Mouse (Mus musculus) kidney, adult 11 months (tissue): ENCODE results near the gene Kirrel2.

ENCODE experiments used
- DNase-seq: peaks from one replicate; pipeline ENCODE4 v3.0.0; 2022

Kirrel2 gene

DNA sequence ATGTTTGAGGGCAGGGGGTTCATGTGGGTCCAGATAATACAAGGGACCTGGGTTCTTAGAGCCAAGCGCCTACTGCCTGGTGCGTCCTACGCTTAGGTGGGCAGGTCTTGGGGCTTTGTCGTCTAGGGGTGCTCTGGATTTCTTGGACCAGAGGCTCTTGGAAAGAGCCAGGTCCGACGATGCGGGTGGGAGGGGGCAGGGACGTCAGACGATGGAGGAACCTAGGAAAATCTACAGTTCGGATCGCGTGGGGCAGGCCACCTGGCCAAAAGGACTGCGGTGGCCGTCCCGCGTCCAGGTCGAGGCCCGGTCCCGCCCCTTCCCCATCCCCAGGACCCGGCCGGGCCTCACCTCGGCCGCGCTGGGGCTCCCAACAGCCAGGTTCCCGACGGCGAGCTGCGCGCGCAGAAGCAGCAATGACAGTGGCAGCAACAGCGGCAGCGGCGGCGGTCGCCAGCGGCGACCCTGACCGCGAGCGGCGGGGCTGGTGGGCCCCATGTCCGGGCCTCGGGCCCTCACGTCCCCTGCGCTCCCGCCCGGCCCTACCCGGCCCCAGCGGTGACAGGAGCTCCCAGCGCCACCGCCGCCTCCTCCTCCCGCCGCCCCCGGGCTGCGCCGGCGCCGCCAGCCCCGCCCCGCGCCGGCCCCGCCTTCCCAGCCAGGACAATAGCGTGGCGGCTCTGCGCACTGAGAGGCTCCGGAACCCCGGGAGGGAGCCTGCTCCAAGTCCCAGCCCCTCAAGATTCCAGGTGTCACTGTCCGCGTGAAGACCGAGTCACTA is 12.3 kb downstream of the Kirrel2 start, which contains the start of gene Aplp1:
Gene Aplp1 (minus strand): TSS at position 565 of the 781 bp plus-strand sequence.
- DNase-seq = peak; percentile 31

DNA sequence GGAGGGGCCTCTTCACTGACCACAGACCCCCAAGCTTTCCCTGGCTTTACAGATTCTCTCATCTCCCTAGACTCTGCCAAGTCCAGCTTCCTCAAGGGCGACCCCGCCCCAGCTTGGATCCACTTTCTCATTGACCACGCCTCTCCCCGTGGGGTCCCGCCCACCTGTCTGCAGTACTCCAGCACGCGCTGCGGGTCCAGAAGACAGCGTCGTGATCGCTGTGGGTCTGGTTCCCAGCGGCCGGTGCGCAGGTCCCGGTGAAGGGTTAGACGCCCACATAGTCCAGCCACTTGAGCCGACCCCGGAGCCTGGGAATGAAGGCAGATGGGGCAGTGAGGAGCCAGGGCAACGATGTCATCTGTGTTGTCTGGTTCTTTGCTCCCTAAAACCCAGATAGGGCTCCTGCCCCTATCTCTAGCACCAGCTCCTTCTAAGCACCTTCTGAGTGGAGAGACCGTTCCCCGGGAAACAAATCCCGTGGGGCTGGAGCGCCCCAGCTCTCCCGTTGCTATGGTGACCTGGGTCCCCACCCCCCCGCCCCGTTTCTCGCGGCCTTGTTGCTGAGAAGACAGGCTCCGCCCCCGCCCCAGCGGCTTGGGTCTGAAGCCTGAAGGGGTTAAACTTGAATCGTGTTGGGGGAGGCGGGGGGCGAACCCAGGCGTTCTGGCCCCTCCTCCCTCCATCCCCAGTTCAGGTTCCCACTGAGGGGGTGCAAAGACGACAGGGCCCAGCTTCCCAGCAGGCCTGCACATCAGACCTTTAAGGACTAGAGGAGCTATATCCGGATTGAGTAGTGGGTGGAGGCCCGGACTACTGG is 13.1 kb downstream of the Kirrel2 start:
- no peak for DNase-seq

DNA sequence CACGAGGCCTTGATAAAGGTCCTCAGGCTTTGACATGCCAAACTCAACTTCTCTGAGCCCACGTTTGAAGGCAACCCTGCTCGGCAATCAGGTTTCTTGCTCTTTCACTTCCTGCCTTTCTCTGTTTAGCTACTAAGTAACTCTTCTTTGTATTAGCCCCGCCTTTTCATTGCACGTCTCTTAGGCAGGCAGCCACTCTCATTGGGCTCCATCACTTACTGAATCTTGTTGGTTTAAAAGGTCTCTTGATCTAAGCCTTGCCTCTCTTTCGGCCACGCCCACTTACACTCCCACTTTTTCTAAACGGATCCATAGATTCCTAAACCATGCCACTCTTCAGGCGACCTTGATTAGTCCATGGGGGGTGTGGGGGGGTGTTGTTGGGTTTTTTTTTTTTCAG is 13.8 kb downstream of the Kirrel2 start:
- DNase-seq = no peak

DNA sequence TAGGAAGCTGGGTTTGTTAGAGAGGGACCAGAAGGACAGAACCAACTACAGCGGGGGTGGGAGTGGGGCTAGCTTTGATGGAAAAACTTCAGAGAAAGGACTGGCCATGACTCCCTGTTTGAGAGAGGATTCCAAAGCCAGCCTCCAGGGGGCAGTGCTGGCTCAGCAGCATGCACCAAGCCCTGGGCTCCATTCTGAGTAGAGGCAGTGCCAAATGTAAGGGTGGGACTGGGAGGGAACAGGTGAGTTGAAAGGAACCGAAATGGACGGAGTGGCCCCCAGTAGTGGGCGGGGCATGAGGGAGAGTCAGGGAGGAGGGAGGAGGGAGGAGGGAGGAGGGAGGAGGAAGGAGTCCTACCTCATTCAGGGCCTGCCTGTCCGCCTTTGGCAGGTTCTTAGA is 16.8 kb downstream of the Kirrel2 start:
- no peak for DNase-seq

DNA sequence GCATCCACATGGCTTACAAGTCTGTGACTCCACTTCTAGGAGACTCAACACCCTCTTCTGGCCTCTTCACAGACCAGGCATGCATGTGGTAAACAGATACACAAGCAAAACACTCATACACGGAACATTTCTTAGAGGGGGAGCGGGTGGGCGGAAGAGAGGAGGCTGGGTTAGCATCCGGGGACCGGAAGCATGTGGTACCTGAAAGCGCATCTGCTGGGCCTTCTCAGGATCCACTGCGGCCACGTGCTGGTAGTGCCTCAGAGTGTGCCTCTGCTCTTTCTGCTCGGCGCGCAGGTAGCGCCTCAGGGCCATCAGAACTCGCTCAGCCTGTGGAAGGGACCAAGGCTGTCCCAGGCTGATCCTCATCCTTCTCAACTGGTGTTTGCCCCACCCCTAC is 17.8 kb downstream of the Kirrel2 start:
- no peak for DNase-seq

DNA sequence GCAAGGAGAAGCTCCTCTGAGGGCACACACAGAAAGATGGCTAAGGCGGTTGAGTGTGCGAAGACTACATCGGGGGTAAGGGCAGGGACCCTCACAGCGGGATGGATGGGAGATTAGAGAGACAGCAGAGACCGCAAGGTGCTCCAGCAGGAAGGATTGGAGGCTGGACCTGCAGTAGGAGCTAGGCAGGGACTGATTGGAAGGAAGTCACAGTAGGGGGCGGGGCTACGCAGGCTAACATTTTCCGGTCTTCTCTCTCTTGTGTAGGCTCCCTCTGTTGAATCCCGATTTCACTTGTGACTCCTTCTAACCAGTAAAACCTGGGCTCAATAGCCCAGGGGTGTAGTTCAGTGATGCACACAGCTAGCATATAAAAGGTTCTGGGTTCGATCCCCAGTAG is 20.6 kb downstream of the Kirrel2 start:
- no peak for DNase-seq

DNA sequence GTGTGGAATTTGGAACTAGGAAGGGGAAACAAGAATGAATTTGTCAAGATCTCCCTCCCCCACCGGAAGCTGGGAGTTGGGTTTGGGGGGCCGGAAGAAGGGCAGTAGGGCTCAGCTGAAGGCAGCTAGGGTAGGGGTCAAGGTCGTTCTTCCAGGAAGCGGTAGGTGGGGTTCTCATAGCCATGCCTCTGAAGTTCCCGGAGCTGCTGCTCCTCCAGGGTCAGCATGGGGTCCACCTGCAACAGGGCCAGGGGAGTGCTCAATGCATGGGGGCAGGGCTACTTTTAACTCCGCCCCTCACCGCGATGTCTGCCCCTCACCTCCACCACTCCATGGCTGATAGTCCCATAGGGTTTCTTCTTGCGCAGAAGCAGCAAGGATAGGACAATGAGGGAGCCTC is 22.3 kb downstream of the Kirrel2 start:
- no peak for DNase-seq

DNA sequence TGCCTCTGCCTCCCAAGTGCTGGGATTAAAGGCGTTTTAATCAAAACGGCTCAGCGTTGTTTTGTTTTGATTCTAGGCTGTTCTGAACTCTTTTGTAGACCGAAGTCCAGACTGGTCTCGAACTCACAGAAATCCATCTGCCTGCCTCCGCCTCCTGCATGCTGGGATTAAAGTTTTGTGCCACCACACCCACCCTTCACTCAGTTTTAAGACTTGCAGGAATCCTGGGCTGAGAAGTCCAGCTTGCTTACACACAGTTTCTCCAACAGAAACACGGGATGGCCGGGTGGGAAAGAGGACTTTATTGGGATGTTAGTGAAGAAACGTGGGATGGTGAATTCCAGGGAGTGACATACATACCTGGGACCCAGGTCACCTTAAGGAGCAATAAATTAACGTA is 22.8 kb downstream of the Kirrel2 start:
- no peak for DNase-seq

DNA sequence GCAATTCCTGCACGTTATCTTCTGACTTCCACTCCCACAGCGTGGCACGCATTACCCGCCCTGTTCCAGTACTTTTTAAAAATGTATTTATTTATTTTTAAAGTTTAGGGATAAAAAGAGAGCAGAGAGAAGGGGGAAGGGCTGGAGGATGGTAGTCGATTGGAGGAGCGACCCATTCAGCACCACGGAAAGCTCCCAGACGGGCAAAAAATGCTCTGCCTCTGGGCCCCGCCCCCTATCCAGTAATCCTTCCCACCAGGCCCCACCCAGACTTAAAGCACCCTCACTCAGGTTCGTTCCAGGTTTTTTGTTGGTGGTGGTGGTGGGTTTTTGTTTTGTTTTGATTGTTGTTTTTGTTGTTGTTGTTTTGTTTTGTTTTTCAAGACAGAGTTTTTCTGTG is 23.3 kb downstream of the Kirrel2 start:
- DNase-seq = no peak

DNA sequence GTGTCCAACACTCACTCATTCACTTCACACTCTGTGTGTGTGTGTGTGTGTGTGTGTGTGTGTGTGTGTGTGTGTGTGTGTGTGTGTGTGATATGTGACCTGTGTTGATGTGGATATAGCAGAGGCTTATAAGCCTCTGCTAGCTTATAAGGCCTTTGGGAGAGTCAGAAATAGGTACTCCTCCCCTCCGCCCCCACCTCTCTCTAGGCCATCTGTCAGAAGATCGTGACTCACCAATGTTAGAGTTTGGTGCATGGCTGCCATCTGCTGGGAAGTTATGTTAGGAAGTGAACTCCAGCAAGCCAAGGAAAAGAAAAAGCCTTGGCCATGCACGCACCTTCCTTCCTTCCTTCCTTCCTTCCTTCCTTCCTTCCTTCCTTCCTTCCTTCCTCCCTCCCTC is 25.7 kb downstream of the Kirrel2 start:
- DNase-seq = no peak

DNA sequence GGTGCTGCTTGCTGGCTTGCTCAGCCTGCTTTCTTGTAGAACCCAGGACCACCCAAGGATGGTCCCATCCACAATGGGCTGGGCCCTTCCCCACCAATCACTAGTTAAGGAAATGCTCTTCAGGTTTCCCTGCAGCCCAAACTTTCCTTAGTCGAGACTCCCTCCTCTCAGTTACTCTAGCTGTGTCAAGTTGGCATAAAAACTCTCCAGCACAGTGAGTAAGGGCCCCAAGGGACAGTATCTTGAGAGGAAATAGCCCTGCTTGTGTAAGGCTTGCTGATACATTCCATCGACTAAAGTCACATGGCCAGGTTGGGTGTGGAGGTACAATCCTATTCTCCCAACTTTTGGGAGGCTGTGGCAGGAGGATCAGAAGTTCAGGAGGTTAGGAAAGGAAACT is 27.3 kb downstream of the Kirrel2 start:
- no peak for DNase-seq

DNA sequence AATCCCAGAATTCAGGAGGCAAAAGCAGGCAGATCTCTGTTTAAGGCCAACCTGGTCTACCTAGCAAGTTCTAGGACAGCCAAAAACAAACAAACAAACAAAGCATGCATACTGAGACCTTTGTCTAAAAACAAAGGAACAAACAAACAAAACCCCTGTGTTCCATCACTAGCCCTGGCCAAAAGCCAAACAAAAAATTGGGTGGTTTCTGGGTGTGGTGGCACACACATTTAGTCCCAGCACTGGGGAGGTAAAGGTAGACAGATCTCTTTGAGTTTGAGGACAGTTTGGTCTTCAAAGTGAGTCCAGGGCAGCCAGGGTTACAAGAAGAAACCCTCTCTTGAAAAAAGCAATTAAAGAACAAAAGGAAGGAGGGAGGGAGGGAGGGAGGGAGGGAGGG is 28.2 kb downstream of the Kirrel2 start:
- no peak for DNase-seq

DNA sequence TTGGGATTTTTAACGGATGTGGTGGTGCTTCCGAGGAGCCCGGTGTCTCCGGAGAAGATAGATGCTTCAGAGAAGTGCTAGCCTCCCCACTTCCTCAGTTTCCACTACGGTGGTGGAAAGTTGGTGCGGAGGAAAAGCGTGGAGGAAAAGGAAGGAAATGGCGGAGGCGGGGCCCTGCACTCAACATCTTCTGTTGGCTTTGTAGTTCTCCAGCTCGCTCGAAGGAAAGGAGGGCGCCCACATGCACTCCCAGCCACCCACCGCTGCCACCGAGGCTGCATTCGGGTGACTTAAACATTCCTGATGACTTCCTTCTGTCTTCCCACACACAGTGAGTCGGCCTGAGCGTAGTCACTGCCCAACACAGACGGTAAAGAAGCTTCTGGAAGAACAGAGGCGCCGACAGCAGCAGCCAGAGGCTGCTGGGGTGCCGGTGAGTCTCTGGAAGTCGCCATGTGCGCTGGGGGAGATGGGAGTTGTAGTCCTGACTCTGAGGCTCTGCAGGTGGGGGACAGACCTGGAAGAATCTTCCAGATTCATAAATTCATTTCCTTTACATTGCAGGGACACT is 34.3 kb downstream of the Kirrel2 start:
- no peak for DNase-seq

DNA sequence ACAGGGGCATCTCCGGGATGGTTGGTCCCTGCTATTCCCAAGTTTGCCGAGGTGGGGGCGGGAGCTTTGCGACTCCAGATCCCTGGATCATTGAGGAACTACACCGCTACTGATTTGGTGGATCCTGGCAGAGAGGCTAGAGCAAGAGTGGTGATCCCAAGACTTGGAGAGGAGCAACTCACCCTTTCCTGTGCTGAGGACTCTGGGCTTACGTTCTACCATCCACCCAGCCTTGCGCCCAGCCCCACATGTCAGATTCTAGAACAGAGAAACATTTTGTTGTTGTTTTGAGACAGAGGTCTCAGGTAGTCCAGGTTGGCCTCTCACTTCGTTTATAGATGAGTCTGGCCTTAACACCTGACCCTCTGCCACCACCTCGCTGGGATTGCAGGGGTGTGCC is 34.9 kb downstream of the Kirrel2 start:
- no peak for DNase-seq

DNA sequence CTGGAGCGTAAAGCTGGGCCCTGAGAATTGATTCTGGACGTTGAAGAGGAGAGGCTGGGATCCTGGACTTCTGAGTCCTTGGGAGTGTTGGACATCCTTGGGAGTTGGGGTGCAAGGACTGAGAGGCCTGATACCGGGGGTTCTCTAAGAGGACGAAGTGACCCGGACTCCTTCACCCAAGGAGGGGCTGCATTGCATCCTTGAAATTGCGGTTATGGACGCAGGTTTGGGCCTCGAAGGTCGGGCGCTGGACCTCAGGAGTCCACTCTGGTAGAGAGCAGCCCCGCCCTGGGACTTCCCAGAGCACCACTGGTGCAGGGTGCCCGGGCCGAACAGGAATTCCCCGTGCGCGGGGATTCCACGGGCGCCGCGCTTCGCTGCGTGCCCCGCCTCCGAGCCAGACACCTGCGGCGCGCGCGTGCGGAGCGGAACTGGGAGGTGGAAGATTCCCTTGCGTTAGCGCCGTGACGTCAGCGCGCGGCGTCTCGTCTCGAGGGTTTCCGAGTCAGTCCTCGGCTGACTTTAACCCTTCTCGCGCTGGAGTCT is 35.5 kb downstream of the Kirrel2 start:
- peak; percentile 77 for DNase-seq

DNA sequence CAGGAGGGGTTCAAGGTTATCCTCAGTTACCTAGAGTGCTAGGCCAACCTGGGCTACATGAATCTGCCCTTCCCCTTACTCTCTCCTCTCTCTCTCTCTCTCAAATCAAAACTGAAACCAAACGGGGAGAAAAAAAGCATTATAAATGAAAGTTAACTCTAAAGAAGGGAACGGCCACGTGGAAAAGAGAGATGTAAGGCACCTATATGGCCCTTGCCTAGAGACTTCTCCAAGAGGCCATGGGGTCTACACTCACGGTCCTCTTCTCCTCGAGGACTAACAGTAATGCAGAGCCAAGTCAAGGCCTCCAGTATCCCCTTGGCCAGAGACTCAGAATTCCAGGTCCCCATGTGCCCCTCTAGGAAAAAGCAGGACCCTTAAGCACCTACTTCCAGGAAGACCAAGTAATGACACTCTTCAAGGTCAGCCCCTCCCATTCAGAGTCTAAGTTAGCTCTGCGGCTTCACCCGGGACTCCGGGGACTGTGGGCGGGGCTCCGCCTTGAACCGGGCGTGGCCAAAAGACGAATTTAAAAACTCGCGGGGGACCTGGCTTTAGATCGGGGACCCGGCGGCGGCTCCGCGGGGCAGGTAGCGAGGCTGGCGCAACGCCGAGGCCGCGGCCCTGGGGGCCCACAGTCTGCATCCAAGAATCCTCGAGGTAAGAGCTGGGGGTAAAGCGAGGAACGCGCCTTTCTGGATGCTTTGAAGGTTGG is 36.2 kb downstream of the Kirrel2 start, which contains the start of gene Nfkbid:
Gene Nfkbid (plus strand): TSS at position 558 of the 715 bp plus-strand sequence.
- DNase-seq = peak; percentile 66

DNA sequence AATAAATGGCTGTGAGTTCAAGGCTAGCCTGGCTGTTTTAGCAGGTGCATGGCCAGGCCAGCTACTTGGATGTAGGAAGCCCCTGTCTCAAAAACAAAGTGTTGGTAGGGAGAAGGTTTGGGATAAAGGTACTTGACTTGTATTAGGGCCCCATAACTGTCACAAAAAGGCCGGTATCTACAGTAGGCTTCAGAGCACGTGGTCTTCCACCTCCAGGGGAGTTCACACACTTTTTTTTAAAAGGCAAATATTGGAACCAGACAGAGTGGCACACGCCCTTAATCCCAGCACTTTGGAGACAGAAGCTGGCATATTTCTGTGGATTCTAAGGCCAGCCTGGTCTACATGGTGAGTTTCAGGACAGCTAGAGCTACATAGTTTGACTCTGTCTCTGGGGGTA is 36.8 kb downstream of the Kirrel2 start:
- no peak for DNase-seq

DNA sequence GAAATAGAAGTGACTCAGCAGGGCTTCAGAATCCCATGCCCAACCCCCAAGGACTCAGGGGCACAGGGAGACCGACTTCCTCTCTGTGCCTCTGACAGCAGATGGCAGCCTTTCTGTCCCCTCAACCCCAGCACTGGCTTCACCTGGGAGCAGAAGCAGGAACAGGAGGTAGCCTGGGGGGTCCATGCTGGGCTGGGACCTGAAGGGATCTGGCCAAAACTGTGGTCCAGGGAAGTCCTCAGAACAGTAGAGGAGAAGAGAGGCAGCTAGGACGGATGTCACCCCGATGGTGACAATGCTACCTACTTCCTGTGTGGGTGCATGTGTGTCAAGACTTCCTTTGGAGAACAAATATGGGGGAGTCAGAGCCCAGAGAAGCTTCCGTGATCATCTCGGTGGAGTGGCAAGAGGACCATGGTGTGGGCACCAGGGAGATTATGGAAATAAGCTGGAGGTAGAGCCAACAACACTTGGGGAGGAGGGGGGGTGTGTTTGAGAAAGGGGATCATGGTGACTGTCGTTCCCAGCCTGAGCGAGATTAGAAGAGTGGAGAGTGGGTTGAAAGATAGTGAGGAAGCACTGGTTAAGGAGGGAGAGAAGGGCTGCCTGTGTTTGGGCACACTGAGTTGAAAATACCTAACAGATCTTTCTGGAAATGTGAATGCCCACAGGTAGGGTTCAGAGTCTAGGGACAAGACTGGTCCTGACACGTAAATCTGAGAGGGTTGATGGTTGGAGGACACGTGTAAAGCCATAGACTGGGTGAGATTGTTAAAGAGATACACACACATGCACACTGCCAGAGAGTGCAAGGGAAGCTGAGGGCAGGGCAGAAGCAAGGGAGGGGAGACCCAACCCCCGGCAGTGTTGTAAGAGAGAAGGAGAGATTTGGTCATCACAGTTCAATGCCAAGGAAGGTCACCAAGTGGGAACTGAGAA is 37.7 kb downstream of the Kirrel2 start, which contains the start of gene Hcst:
Gene Hcst (minus strand): TSS at position 294 of the 939 bp plus-strand sequence.
- DNase-seq = no peak

DNA sequence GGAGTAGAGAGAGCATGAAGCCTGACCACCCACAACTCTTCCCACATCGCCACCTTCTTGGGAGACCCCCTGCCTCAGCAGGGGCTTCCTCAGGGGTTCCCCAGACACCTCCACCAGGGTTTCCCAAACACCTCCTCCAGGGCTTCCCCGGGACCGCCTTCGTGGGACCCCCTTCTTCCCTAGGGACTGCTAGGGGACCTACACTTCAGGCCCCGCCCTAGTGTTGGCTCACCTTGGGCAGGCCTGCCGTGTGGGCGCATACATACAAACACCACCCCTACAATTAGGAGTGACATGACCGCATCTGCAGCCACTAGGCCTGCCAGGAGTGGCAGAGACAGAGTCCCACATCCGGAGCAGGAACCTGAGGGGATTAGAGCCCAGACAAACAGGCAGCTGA is 39.6 kb downstream of the Kirrel2 start:
- no peak for DNase-seq

DNA sequence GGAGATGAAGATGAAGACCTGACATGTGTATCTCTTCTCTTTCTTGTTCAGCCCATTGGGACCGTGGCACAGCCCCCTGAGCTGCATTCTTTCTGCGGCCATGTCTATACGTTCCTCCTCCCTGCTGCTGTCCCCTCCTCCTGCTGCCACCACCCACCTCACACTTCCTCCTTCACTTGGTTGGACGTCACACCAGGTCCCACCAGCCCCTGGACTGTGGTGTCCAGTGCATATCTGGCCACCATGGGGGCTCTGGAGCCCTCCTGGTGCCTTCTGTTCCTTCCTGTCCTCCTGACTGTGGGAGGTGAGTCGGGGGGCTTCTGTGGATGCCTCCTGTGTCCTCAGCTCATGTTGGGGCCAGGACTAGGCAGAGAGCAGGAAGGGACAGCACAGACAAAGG is 43.9 kb downstream of the Kirrel2 start, which contains the start of gene Tyrobp:
Gene Tyrobp (plus strand): TSS at position 165 of the 400 bp plus-strand sequence.
- DNase-seq = no peak

DNA sequence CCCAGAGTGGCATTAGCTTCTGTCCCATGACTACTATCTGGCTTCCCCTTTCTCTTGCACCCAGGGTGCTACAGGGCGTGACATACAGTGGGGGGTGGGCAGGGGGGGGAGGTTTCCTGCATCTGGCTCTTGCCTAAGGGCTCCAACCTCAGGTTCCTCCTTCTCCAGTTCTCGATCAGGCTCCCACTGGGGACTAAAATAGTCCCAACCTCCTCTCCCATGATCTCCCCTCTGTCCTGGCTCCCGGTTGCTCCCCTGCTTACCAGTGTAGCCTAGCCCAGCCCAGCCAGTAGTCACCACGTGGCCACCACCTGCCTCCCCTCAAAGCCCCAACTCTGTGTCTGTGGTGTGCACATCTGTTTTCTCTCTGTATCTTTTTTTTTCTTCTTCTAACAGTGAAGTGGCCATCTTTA is 44.7 kb downstream of the Kirrel2 start:
- DNase-seq = no peak
